Mouse (Mus musculus) forebrain, embryonic 14.5 days (tissue): Measurements from ENCODE around the gene Slamf8. TPM values are rescaled to one million over a fixed set of nuclear protein-coding genes. Genes with fewer than 3 reads are reported as not detected.

ENCODE experiments used
- ATAC-seq: fragments of 200-750 bp; cut with Nextera tagmentation; 2 replicates; pipeline ENCODE4 v1.8.0; 2017; ENCODE audit warnings: mild to moderate bottlenecking, moderate library complexity
- DNase-seq: peaks from one replicate; pipeline ENCODE4 v3.0.0-alpha.2; 2015; ENCODE audit warnings: low spot score
- H3K27ac ChIP-seq: fragments of 300-500 bp; sonication (generic); 2 replicates; pipeline ENCODE4 v1.5.1; 2014; ENCODE audit warnings: low read depth, mild to moderate bottlenecking, control low read depth, low read length, moderate library complexity
- H3K27me3 ChIP-seq: fragments of 300-500 bp; sonication (generic); replicated peaks from 2 replicates; pipeline ENCODE4 v1.6.1; 2014; ENCODE audit warnings: low read length, control low read depth, mixed read lengths; ENCODE audit not compliant: control insufficient read depth, insufficient read depth
- H3K36me3 ChIP-seq: fragments of 300-500 bp; sonication (generic); 2 replicates; pipeline ENCODE4 v1.6.1; 2014; ENCODE audit warnings: low read length, control low read depth; ENCODE audit not compliant: control insufficient read depth, insufficient read depth
- H3K4me1 ChIP-seq: fragments of 300-500 bp; sonication (generic); 2 replicates; pipeline ENCODE4 v1.6.1; 2014; ENCODE audit warnings: antibody characterized with exemption, low read length, control low read depth; ENCODE audit not compliant: control insufficient read depth, insufficient read depth
- H3K4me2 ChIP-seq: fragments of 300-500 bp; sonication (generic); 2 replicates; pipeline ENCODE4 v1.6.1; 2014; ENCODE audit warnings: mild to moderate bottlenecking, control low read depth, low read length
- H3K4me3 ChIP-seq: fragments of 300-500 bp; sonication (generic); 2 replicates; pipeline ENCODE4 v1.5.1; 2014; ENCODE audit warnings: low read depth, low read length, control low read depth
- H3K9ac ChIP-seq: fragments of 300-500 bp; sonication (generic); 2 replicates; pipeline ENCODE4 v1.6.1; 2014; ENCODE audit warnings: mild to moderate bottlenecking, low read length, control low read depth, moderate library complexity
- H3K9me3 ChIP-seq: fragments of 300-500 bp; sonication (generic); replicated peaks from 2 replicates; pipeline ENCODE4 v1.6.1; 2016; ENCODE audit warnings: low read length, control low read depth, mixed read lengths; ENCODE audit not compliant: control insufficient read depth
- WGBS: fragments of 180-500 bp; shearing (Covaris S2); extraction: QIAGEN DNeasy Blood & Tissue Kit; methylation state at CpG from one replicate; pipeline ENCODE4 v1.1.7; 2014; 5-methylcytosine and 5-hydroxymethylcytosine counted together
- polyA plus RNA-seq: library from polyadenylated mRNA; unstranded; fragments of >200 nt; fragmentation: Nextera tagmentation; extraction: Ambion mirVana; gene quantifications from 2 replicates; pipeline ENCODE4 v1.2.1, GENCODE M21; 2014

Gene Slamf8
- not detected in 2 replicates for polyA plus RNA-seq

DNA sequence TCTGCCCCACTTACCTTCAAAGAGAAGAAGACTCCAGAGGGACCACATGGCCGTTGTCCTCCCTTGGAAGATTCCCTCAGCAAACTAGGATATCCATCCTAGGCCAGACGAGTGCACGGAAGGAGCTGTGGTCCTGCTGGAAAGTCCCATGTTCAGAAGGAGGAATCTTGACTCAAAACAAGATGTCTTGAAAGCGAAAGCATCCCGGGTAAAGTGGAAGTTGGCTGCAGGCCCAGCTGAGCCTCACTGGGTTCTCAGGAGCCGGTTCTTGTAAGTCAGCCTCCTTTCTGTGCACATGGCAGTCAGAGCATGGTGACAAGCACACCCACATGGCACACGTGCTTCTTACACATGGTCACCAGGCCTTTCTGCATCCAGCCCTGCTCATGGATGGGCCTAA lies at the start of gene Slamf8:
TSS of gene Slamf8 (minus strand) at position 184 of the 400 bp plus-strand sequence.
- Histone ChIP-seq H3K27me3 (no peaks in the 10 kb centered on the region; the same call in 1 of the 2 replicates), H3K9me3 (no peaks in the 10 kb centered on the region), H3K27ac (no peak within 1 kb of the TSS), H3K9ac (no peak within 1 kb of the TSS), H3K4me3 (no peak within 1 kb of the TSS), H3K4me1 (peaks cover 12% of the 10 kb centered on the region), H3K4me2 (no peak within 1 kb of the TSS), H3K36me3 (no peaks in the 10 kb centered on the region)
- DNase-seq (no peak), ATAC-seq (no peak)
- WGBS = 81% methylated on average over 7 of the region's 7 CpGs

- H3K4me2 ChIP-seq = no peak overlapping the region
- no peaks in the 10 kb centered on the region for H3K27me3 ChIP-seq
- H3K4me3 ChIP-seq = no peak overlapping the region
- DNase-seq = no peak
- 63% methylated on average over 2 of the region's 2 CpGs for WGBS
- ATAC-seq = no peak
- no peaks in the 10 kb centered on the region for H3K36me3 ChIP-seq
- H3K9ac ChIP-seq = no peak overlapping the region
- no peaks in the 10 kb centered on the region for H3K4me1 ChIP-seq
- no peaks in the 10 kb centered on the region for H3K9me3 ChIP-seq
- no peak overlapping the region for H3K27ac ChIP-seq
Observed at GRCm38 (mm10) chr1:172638781-172639180, 48.4 kb upstream of the Slamf8 start.

DNA sequence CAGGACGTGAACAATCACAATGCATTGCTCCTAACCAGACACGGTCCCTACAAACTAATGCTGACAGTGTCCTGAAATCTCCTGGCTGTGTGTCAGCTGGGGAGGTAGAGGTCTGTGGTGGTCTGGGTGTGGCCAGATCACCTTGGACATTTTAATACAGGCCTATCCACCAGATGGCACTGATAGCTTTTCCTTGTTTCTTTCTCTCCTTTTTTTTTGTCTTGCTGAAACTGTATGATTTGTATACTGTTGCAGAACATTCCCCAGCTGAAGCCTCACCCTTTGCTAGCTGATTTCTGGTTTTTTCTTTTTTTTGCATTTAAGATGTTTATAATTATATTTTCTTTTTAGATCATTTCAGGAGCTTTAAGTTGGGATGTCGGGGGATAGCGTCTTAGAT lies 47.4 kb upstream of the Slamf8 start:
- no peak overlapping the region for H3K4me3 ChIP-seq
- H3K4me2 ChIP-seq = no peak overlapping the region
- ATAC-seq = no peak
- DNase-seq = no peak
- 82% methylated on average over 4 of the region's 4 CpGs for WGBS
- no peaks in the 10 kb centered on the region for H3K36me3 ChIP-seq
- H3K27ac ChIP-seq = no peak overlapping the region
- H3K9ac ChIP-seq = no peak overlapping the region
- H3K27me3 ChIP-seq = no peaks in the 10 kb centered on the region
- no peaks in the 10 kb centered on the region for H3K9me3 ChIP-seq
- no peaks in the 10 kb centered on the region for H3K4me1 ChIP-seq

GRCm38 (mm10) chr1:172636266-172636665 lies 45.9 kb upstream of the Slamf8 start:
- Histone ChIP-seq H3K36me3 (no peaks in the 10 kb centered on the region), H3K27ac (no peak overlapping the region), H3K4me3 (no peak overlapping the region), H3K9me3 (no peaks in the 10 kb centered on the region), H3K9ac (no peak overlapping the region), H3K4me2 (no peak overlapping the region), H3K27me3 (no peaks in the 10 kb centered on the region), H3K4me1 (no peaks in the 10 kb centered on the region)
- DNase-seq (no peak), ATAC-seq (no peak)
- WGBS = 94% methylated on average over 5 of the region's 5 CpGs

DNA sequence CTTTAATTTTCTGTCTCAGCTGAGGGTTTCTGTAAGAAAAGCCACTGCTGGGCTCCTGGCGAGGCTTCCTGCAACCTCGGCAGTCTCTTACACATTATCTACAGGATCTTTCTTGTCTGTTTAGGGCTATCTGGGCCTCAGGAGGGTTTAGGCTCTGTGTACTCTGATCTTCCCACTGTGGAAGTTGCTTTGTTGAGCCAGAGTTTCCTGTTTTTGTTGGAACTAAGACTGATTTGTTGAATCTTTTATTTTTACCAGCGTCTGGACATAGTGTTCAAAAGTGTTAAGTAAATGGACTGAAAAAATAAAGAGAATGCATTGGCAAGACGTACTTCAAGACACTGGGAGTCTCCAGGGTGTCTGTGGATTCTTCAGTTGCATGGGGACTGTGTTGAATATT lies 44.9 kb upstream of the Slamf8 start:
- no peak overlapping the region for H3K27ac ChIP-seq
- H3K4me3 ChIP-seq = no peak overlapping the region
- H3K9me3 ChIP-seq = no peaks in the 10 kb centered on the region
- 71% methylated on average over 4 of the region's 4 CpGs for WGBS
- no peak for ATAC-seq
- no peak for DNase-seq
- no peak overlapping the region for H3K4me2 ChIP-seq
- no peaks in the 10 kb centered on the region for H3K4me1 ChIP-seq
- H3K27me3 ChIP-seq = no peaks in the 10 kb centered on the region
- H3K9ac ChIP-seq = no peak overlapping the region
- no peaks in the 10 kb centered on the region for H3K36me3 ChIP-seq

DNA sequence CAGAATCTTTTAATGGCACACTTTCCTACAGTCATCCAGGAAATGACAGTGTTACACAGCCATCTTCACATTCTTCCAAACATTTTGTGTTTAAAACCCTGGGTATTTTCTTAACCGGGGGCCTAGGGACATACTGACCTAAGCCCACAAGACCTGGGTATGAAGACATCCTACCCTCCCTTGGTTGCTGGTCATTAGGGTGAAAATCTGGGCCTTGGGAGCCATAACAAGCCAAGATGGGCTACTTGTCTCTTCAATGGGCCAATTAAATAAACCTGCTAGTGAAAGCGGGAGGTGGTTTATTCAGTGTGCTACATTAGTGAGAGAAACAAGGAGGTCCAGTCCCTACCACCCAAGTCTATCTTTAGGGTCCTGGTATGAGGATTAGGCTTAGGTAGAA lies 43.8 kb upstream of the Slamf8 start:
- ATAC-seq (no peak), DNase-seq (no peak)
- Histone ChIP-seq H3K4me1 (no peaks in the 10 kb centered on the region), H3K4me2 (no peak overlapping the region), H3K9me3 (no peaks in the 10 kb centered on the region), H3K36me3 (no peaks in the 10 kb centered on the region), H3K9ac (no peak overlapping the region), H3K27me3 (no peaks in the 10 kb centered on the region), H3K27ac (no peak overlapping the region), H3K4me3 (no peak overlapping the region)
- 85% methylated on average over 2 of the region's 2 CpGs for WGBS

DNA sequence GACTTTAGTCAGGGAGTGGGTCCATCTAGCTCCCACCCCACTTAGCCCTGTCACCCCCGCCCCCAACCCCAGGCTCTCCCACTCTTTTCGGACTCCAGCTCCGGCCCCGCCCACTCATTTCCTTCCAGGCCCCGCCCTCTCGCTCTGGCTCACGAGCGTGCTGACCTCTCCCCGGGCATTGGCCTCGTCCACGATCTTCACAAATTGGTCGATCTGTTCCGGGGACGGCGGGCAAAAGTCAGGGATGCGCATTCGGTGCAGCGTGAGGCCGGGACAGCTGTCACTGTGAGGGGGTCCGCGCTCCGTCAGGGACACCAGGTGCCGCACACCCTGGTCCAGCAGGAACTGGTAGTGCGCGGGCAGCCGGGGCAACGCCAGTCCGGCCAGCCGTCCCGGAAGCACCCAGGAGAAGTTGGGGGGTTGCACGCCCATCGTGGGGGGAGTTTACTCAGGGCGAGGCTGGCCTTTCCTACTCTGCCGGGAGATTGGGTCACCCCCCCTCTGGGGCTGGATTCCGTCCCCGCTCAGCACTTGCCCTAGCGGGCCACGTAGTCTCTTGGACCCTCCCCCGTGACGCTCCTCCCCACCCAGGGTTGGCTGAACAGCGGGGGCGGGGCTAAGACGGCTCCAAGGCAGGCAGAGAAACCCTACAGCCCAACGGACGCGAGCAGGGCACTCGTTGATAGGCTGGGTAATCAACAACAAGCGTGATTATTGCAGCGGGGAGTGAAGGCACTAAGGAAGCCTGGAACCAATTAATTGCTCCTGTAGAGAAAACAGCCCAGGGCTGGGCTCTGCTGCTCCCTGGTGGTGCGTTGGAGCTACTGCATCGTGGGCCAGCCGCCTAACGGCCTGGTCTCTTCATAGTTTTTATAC lies 42.3 kb upstream of the Slamf8 start, which contains the start of gene Dusp23:
TSS of gene Dusp23 (minus strand) at position 512 of the 876 bp plus-strand sequence.
- H3K4me1 ChIP-seq = no peaks in the 10 kb centered on the region
- no peak within 1 kb of the TSS for H3K27ac ChIP-seq
- peak within 1 kb of the TSS; percentile 71 for H3K9ac ChIP-seq
- peak within 1 kb of the TSS; percentile 89 for H3K4me2 ChIP-seq
- WGBS = under 1% methylated on average over 53 of the region's 53 CpGs
- ATAC-seq (peak; percentile 99), DNase-seq (peak; percentile 98)
- no peaks in the 10 kb centered on the region for H3K36me3 ChIP-seq
- H3K9me3 ChIP-seq = no peaks in the 10 kb centered on the region
- no peaks in the 10 kb centered on the region for H3K27me3 ChIP-seq
- peak within 1 kb of the TSS; percentile 63 for H3K4me3 ChIP-seq

DNA sequence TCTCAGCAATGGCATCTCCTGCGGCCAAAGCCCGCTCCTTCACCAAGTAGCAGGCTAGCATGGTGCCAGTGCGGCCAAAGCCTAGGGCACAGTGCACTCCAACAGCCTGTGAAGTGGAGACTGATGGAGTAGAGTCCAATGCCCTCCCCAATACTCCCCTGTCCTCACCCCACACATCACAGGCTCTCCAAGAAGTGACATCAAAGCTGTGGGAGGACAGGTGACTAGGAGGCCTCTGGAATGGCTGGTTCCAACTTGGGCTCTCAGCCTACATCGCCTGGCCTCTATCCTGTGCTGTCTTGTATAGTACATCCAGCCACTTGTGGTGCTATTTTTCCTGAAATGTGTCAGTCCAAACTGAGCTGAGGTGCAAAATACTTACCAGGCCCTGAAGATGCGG lies 41.4 kb upstream of the Slamf8 start:
- 87% methylated on average over 5 of the region's 5 CpGs for WGBS
- no peaks in the 10 kb centered on the region for H3K36me3 ChIP-seq
- H3K9ac ChIP-seq = no peak overlapping the region
- H3K27me3 ChIP-seq = no peaks in the 10 kb centered on the region
- DNase-seq = no peak
- H3K9me3 ChIP-seq = no peaks in the 10 kb centered on the region
- no peak overlapping the region for H3K4me3 ChIP-seq
- no peak overlapping the region for H3K27ac ChIP-seq
- no peaks in the 10 kb centered on the region for H3K4me1 ChIP-seq
- ATAC-seq = no peak
- H3K4me2 ChIP-seq = no peak overlapping the region

DNA sequence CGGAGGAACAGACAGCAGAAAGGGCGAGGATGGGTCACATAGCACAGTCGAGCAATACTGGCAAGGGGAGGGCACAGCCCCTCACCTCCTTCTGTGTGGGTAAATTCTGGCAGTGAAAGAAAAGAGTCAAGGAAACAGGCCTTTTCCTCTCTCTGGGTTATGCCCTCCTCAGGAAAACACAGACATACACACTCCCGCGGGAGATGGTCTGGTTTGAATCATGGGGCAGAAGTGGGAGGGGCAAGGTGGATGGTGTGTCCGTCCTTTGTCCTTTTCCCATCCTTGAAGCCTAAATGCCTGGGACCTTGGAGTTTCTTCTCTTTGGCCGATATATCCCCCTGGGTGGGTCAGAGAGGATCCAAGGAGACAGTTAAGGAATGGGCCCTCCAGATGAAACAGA lies 39.5 kb upstream of the Slamf8 start:
- Histone ChIP-seq H3K27me3 (no peaks in the 10 kb centered on the region), H3K4me3 (no peak overlapping the region), H3K4me1 (no peaks in the 10 kb centered on the region), H3K36me3 (no peaks in the 10 kb centered on the region), H3K27ac (no peak overlapping the region), H3K9me3 (no peaks in the 10 kb centered on the region), H3K4me2 (no peak overlapping the region), H3K9ac (no peak overlapping the region)
- DNase-seq (no peak), ATAC-seq (no peak)
- 79% methylated on average over 7 of the region's 7 CpGs for whole genome bisulfite sequencing
